Comparison of ENCODE assay signal across 8 mouse cellular contexts in genomic region chr11:21178343-21178742, GRCm38 (mm10).
DNase-seq lines count a peak whose midpoint lies in the region; ATAC-seq and TF ChIP-seq lines count a peak whose summit lies in the region.

No protein-coding gene starts in this region.

- no peak for TF ChIP-seq EP300 in heart, adult 2 months (IDR thresholded peaks at IDR 0.05; ENCODE audit: insufficient read depth, low read depth, low read length)

- intact Hi-C loops in heart, adult 2 months (cut with DNase I), result loop anchor here (1.0 to 2.0 kb wide), 3 partner anchors 88 to 384 kb away; partner anchors contain the start of gene Peli1
- intact Hi-C loops in heart, postnatal 25 days (cut with DNase I), result loop anchor here (1.0 to 5.0 kb wide), 4 partner anchors 86 to 721 kb away; partner anchors contain the start of gene Peli1

- WGBS in heart, adult 2 months, result 34% methylated on average over 4 of the region's 4 CpGs

- peaks cover 2% of the 10 kb centered on the region; the same call in 1 of the 2 replicates for H3K4me1 ChIP-seq in heart, adult 2 months (ENCODE audit: control insufficient read depth, insufficient read depth, low read length)

- no peaks in the 10 kb centered on the region for H3K79me2 ChIP-seq in heart, adult 2 months (replicated peaks; ENCODE audit: control insufficient read depth, insufficient read depth, low read length)

- TF ChIP-seq POLR2A in heart, adult 2 months (IDR thresholded peaks at IDR 0.05; ENCODE audit: insufficient read depth, low read depth, low read length), result no peak

- no peak overlapping the region for H3K27ac ChIP-seq in heart, adult 2 months

- no peaks in the 10 kb centered on the region for H3K27me3 ChIP-seq in heart, adult 2 months (ENCODE audit: control insufficient read depth, insufficient read depth, low read length)

- no peaks in the 10 kb centered on the region for H3K36me3 ChIP-seq in heart, adult 2 months (ENCODE audit: control insufficient read depth, insufficient read depth, low read length)

- peak; percentile 84 for TF ChIP-seq CTCF in heart, adult 2 months (IDR thresholded peaks at IDR 0.05)

- H3K4me3 ChIP-seq in heart, adult 2 months, result no peak overlapping the region

- 0 out of 2 replicates have a peak, but pooled peaks have one; percentile 33 for ATAC-seq in megakaryocyte-erythroid progenitor cell, adult 5-6 weeks (replicated peaks; ENCODE audit: low FRiP score, low TSS enrichment, poor library complexity, severe bottlenecking)
- ATAC-seq in monocyte, adult 5-6 weeks (replicated peaks; ENCODE audit: insufficient number of reproducible peaks, low FRiP score, low TSS enrichment, poor library complexity, severe bottlenecking), result no peak

- peak; percentile 58 to 59 for DNase-seq in heart, adult 2 months
- DNase-seq in heart, postnatal 25 days (ENCODE audit: low spot score), result no peak
- peak; percentile 79 for DNase-seq in 416B (ENCODE audit: low read depth)
- DNase-seq in R1 (ENCODE audit: low read depth, low spot score), result peak; percentile 34
- DNase-seq in embryo, embryonic 11 days, result peak; percentile 43
- DNase-seq in kidney, postnatal 4 days, result peak; percentile 57 to 69

- H3K9ac ChIP-seq in heart, adult 2 months (ENCODE audit: low read depth, low read length), result no peak overlapping the region
